Mouse (Mus musculus): ENCODE results near the gene Zbtb12. TPM values are rescaled to one million over a fixed set of nuclear protein-coding genes. Genes with fewer than 3 reads are reported as not detected.

Zbtb12 gene
- polyA plus RNA-seq, 1 experiment from 2014 or later, result 0.99 TPM

DNA sequence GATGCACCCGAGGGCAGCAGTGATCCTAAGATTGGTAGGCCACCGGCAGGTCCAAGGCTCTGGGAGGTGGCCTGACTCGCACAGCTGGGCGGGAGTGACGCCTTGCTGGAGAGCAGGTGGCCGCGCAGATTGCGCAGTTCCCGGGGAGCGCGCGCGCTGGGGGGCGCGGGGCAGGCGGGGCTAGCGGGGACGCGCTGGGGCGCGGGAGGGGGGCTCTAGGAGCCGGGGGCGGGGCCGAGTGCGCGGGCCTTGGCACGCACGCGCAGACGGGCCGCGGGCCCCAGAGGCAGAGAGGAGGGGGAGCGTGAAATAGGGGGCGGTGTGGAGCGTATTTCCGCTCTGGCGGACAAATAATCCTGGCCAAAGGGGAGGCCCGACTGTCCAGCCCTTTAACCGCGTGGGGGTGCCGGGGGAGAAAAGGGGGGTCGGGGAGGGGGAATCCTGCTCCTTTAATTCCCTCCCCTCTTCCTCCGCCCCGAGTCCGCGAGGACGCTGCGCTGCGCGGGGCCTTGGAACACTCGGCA lies 14.9 kb downstream of the Zbtb12 start:
- 4% methylated on average over 39 of the region's 51 CpGs for WGBS
- DNase-seq (ENCODE audit: low spot score) (peak; percentile 97), ATAC-seq (peak; percentile 89)
- Histone ChIP-seq H3K4me1 (ENCODE audit: insufficient read depth, low read depth, low read length) (peaks cover 3% of the 10 kb centered on the region; the same call in 1 of the 2 replicates), H3K27ac (ENCODE audit: low read length) (peak overlapping the region; percentile 66), H3K27me3 (replicated peaks; ENCODE audit: insufficient read depth, low read length) (no peaks in the 10 kb centered on the region), H3K9me3 (ENCODE audit: low read length) (no peaks in the 10 kb centered on the region), H3K9ac (replicated peaks; ENCODE audit: low read depth) (peak overlapping the region; percentile 51), H3K4me3 (ENCODE audit: low read depth, low read length) (peak overlapping the region; percentile 71), H3K36me3 (ENCODE audit: insufficient read depth, low read length) (no peaks in the 10 kb centered on the region), H3K4me2 (replicated peaks; ENCODE audit: low read depth, low read length) (peak overlapping the region; percentile 97)
- no peak; the same call in 1 of the 2 replicates for TF ChIP-seq CTCF (IDR thresholded peaks at IDR 0.05)
- TF ChIP-seq EP300 (IDR thresholded peaks at IDR 0.05), result no peak

GRCm38 (mm10) chr17:34894801-34895530 lies 15.7 kb downstream of the Zbtb12 start:
- WGBS, result 14% methylated on average over 29 of the region's 51 CpGs
- no peaks in the 10 kb centered on the region for H3K9me3 ChIP-seq (ENCODE audit: low read length)
- no peaks in the 10 kb centered on the region for H3K36me3 ChIP-seq (ENCODE audit: insufficient read depth, low read length)
- peak overlapping the region; percentile 51 for H3K9ac ChIP-seq (replicated peaks; ENCODE audit: low read depth)
- peak overlapping the region; percentile 66 for H3K27ac ChIP-seq (ENCODE audit: low read length)
- ATAC-seq (no peak), DNase-seq (ENCODE audit: low spot score) (peak; percentile 47)
- H3K4me3 ChIP-seq (ENCODE audit: low read depth, low read length), result peak overlapping the region; percentile 71
- TF ChIP-seq CTCF (IDR thresholded peaks at IDR 0.05) (no peak), EP300 (IDR thresholded peaks at IDR 0.05) (no peak)
- H3K4me2 ChIP-seq (replicated peaks; ENCODE audit: low read depth, low read length), result peak overlapping the region; percentile 97
- H3K27me3 ChIP-seq (replicated peaks; ENCODE audit: insufficient read depth, low read length), result no peaks in the 10 kb centered on the region
- peaks cover 3% of the 10 kb centered on the region; the same call in 1 of the 2 replicates for H3K4me1 ChIP-seq (ENCODE audit: insufficient read depth, low read depth, low read length)

DNA sequence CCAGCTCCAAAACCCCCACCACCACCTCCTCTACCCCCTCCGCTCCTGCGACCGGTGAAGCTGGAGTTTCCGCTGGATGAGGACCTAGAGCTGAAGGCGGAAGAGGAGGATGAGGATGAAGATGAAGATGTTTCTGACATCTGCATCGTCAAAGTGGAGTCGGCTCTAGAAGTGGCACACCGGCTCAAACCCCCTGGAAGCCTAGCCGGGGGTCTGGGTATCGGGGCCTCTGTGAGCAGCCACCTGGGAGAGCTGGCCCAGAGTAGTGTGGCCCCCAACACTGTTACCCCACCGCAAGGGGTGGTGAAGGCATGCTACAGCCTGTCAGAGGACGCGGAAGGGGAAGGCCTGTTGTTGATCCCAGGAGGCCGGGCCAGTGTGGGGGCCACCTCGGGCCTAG lies 16.4 kb downstream of the Zbtb12 start:
- Histone ChIP-seq H3K4me3 (ENCODE audit: low read depth, low read length) (no peak overlapping the region), H3K4me1 (ENCODE audit: insufficient read depth, low read depth, low read length) (peaks cover 3% of the 10 kb centered on the region; the same call in 1 of the 2 replicates), H3K9ac (replicated peaks; ENCODE audit: low read depth) (no peak overlapping the region), H3K9me3 (ENCODE audit: low read length) (no peaks in the 10 kb centered on the region), H3K27me3 (replicated peaks; ENCODE audit: insufficient read depth, low read length) (no peaks in the 10 kb centered on the region), H3K36me3 (ENCODE audit: insufficient read depth, low read length) (no peaks in the 10 kb centered on the region), H3K27ac (ENCODE audit: low read length) (no peak overlapping the region), H3K4me2 (replicated peaks; ENCODE audit: low read depth, low read length) (no peak overlapping the region)
- no peak for TF ChIP-seq CTCF (IDR thresholded peaks at IDR 0.05)
- TF ChIP-seq EP300 (IDR thresholded peaks at IDR 0.05), result no peak
- DNase-seq (ENCODE audit: low spot score) (no peak), ATAC-seq (no peak)
- WGBS, result 94% methylated on average over 13 of the region's 15 CpGs

GRCm38 (mm10) chr17:34896366-34896765 lies 17.1 kb downstream of the Zbtb12 start:
- no peaks in the 10 kb centered on the region for H3K9me3 ChIP-seq (ENCODE audit: low read length)

DNA sequence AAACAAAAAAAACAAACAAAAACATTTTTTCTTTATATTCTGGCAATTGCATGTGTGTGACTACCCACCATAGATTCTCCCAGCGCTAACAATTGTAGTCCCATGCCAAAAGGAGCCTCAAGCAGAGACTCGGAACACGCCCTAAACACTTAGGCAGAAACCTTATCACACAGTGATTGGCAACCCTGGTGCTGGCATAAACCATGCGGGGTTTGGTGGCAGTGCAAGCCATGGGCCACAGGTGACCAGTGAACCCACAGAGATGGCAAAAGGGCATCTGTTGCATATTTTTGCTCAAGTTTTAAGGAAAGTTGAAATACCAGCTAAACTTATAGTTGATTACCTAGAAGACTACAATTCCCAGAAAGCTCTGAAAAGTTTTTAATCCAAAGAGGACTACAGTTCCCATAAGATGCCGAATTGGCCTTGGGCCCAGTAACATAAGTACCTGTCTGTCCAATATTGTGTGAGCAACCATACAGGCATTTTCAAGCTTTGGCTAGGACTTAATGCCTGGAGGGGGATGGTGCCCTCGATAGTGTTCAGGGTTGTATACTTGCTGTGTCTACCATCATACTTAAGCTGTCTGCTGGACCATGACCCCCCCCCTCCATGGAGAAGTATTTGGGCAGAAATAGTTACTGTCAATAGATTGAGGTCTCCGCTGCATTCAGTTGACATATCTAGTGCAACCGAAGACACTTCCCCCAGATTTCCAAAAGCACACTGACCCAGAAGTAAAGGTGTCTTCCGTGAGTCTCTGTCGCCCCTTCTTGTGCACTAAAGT lies 18.3 kb downstream of the Zbtb12 start:
- DNase-seq (ENCODE audit: low spot score) (peak; percentile 88), ATAC-seq (peak; percentile 12)
- Histone ChIP-seq H3K9ac (replicated peaks; ENCODE audit: low read depth) (peak overlapping the region; percentile 85), H3K4me2 (replicated peaks; ENCODE audit: low read depth, low read length) (peak overlapping the region; percentile 86), H3K36me3 (ENCODE audit: insufficient read depth, low read length) (no peaks in the 10 kb centered on the region), H3K4me3 (ENCODE audit: low read depth, low read length) (peak overlapping the region; percentile 91), H3K4me1 (ENCODE audit: insufficient read depth, low read depth, low read length) (peaks cover 3% of the 10 kb centered on the region; the same call in 1 of the 2 replicates), H3K27me3 (replicated peaks; ENCODE audit: insufficient read depth, low read length) (no peaks in the 10 kb centered on the region), H3K27ac (ENCODE audit: low read length) (peak overlapping the region; percentile 92), H3K9me3 (ENCODE audit: low read length) (no peaks in the 10 kb centered on the region)
- no peak for TF ChIP-seq EP300 (IDR thresholded peaks at IDR 0.05)
- no peak for TF ChIP-seq CTCF (IDR thresholded peaks at IDR 0.05)
- 9% methylated on average over 10 of the region's 10 CpGs for WGBS

More at GRCm38 (mm10) chr17:34896366-34896765, 17.1 kb downstream of the Zbtb12 start:
- H3K4me2 ChIP-seq (replicated peaks; ENCODE audit: low read depth, low read length), result no peak overlapping the region
- H3K9ac ChIP-seq (replicated peaks; ENCODE audit: low read depth), result no peak overlapping the region
- H3K27me3 ChIP-seq (replicated peaks; ENCODE audit: insufficient read depth, low read length), result no peaks in the 10 kb centered on the region
- H3K4me3 ChIP-seq (ENCODE audit: low read depth, low read length), result no peak overlapping the region
- no peak for TF ChIP-seq CTCF (IDR thresholded peaks at IDR 0.05)
- no peak for TF ChIP-seq EP300 (IDR thresholded peaks at IDR 0.05)
- DNase-seq (ENCODE audit: low spot score) (no peak), ATAC-seq (no peak)
- WGBS, result 81% methylated on average over 17 of the region's 17 CpGs
- no peaks in the 10 kb centered on the region for H3K36me3 ChIP-seq (ENCODE audit: insufficient read depth, low read length)
- H3K4me1 ChIP-seq (ENCODE audit: insufficient read depth, low read depth, low read length), result peaks cover 3% of the 10 kb centered on the region; the same call in 1 of the 2 replicates
- H3K27ac ChIP-seq (ENCODE audit: low read length), result no peak overlapping the region

GRCm38 (mm10) chr17:34898160-34898586 lies 18.9 kb downstream of the Zbtb12 start, which contains the start of the genes C2 and Ehmt2:
TSS of gene C2 (minus strand) at chr17:34898265.
TSS of gene Ehmt2 (plus strand) at chr17:34898469.
- ATAC-seq (peak; percentile 56), DNase-seq (ENCODE audit: low spot score) (peak; percentile 85)
- Histone ChIP-seq H3K4me2 (replicated peaks; ENCODE audit: low read depth, low read length) (peak within 1 kb of the TSS; percentile 86), H3K4me1 (ENCODE audit: insufficient read depth, low read depth, low read length) (peaks cover 3% of the 10 kb centered on the region; the same call in 1 of the 2 replicates), H3K9ac (replicated peaks; ENCODE audit: low read depth) (peak within 1 kb of the TSS; percentile 85), H3K4me3 (ENCODE audit: low read depth, low read length) (peak within 1 kb of the TSS; percentile 91), H3K36me3 (ENCODE audit: insufficient read depth, low read length) (no peaks in the 10 kb centered on the region), H3K27ac (ENCODE audit: low read length) (peak within 1 kb of the TSS; percentile 92), H3K27me3 (replicated peaks; ENCODE audit: insufficient read depth, low read length) (no peaks in the 10 kb centered on the region), H3K9me3 (ENCODE audit: low read length) (no peaks in the 10 kb centered on the region)
- 0% methylated on average over 18 of the region's 44 CpGs for WGBS
- TF ChIP-seq CTCF (IDR thresholded peaks at IDR 0.05), result no peak
- TF ChIP-seq EP300 (IDR thresholded peaks at IDR 0.05), result no peak
